Mouse (Mus musculus): ENCODE measurements around the gene Rpp14. TPM values are rescaled to one million over a fixed set of nuclear protein-coding genes. Genes with fewer than 3 reads are reported as not detected.
A peak's percentile ranks its signal among the peaks of the same experiment; 100 is the strongest.

Rpp14 gene
- polyA plus RNA-seq, 1 experiment from 2014 or later = 42.6 TPM

DNA sequence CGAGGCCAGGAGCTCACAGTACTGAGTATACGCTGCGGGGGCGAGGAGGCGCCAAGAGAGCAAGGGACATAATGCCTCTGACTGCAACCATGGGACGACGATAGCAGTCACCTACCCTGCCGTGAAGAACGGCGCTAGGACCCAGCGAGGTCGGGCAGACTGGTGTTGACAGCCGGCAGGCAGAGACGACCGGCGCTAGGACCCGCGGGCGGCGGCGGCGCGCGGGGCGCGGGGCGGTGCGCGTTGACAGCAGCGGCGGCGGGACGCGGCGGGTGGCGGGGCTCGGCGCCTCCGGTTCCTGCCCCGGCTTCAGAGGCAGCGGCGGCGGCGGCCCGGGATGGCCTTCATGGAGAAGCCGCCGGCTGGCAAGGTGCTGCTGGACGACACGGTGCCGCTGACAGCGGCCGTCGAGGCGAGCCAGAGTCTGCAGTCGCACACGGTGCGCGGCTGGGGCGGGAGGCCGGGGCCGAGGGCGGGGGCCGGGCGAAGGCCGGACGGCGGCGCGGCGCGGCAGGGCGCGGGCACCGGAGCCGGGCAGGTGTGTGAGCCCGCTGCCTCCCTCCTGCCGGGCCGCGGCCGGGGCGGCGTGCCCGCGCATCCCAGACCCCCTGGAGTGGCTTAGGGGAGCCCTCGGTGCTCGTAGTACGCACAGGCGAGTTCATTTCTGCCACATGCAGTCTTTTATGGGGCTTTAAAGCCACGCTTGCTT is 18.0 kb downstream of the Rpp14 start, which contains the start of gene Pxk:
Gene Pxk (plus strand): TSS at position 234 of the 709 bp plus-strand sequence.
- under 1% methylated on average over 82 of the region's 89 CpGs for WGBS

DNA sequence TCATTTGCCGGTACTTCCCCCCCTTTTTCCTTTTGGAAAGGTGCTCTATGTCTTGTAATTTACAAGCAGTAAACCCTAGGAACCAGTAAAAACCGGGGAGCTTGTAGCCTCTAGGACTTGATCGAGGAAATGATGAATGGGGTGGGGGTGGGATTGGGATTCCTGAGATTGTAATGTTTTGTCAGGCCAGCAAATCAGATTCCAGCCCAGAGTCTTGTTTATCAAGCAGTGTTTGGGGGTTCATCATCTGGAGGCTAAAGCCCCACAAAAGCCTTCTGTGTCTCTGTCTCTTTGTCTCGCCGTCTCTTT is 18.5 kb downstream of the Rpp14 start:
- ATAC-seq (ENCODE audit: insufficient number of reproducible peaks, low FRiP score) = no peak; the same call in 1 of the 2 replicates
- Histone ChIP-seq H3K27ac (ENCODE audit: poor library complexity, severe bottlenecking) (0 out of 2 replicates have a peak overlapping the region, but pooled peaks have one; percentile 63), H3K4me2 (peak overlapping the region; percentile 77), H3K9ac (peak overlapping the region; percentile 89), H3K36me3 (0 out of 2 replicates have a peak, but pooled peaks cover 3% of the 10 kb centered on the region), H3K9me3 (replicated peaks) (no peaks in the 10 kb centered on the region), H3K4me3 (peak overlapping the region; percentile 96), H3K27me3 (replicated peaks) (no peaks in the 10 kb centered on the region), H3K4me1 (replicated peaks) (peaks cover 24% of the 10 kb centered on the region)
- WGBS = 4% methylated on average over 5 of the region's 5 CpGs

More for the DNA sequence above, 18.0 kb downstream of the Rpp14 start, which contains the start of gene Pxk:
- Histone ChIP-seq H3K4me2 (peak within 1 kb of the TSS; percentile 77), H3K4me1 (replicated peaks) (peaks cover 22% of the 10 kb centered on the region), H3K36me3 (0 out of 2 replicates have a peak, but pooled peaks cover 3% of the 10 kb centered on the region), H3K4me3 (peak within 1 kb of the TSS; percentile 96), H3K9ac (peak within 1 kb of the TSS; percentile 89), H3K27me3 (replicated peaks) (no peaks in the 10 kb centered on the region), H3K9me3 (replicated peaks) (no peaks in the 10 kb centered on the region), H3K27ac (ENCODE audit: poor library complexity, severe bottlenecking) (peak within 1 kb of the TSS; percentile 63)
- ATAC-seq (ENCODE audit: insufficient number of reproducible peaks, low FRiP score) = peak; percentile 94

DNA sequence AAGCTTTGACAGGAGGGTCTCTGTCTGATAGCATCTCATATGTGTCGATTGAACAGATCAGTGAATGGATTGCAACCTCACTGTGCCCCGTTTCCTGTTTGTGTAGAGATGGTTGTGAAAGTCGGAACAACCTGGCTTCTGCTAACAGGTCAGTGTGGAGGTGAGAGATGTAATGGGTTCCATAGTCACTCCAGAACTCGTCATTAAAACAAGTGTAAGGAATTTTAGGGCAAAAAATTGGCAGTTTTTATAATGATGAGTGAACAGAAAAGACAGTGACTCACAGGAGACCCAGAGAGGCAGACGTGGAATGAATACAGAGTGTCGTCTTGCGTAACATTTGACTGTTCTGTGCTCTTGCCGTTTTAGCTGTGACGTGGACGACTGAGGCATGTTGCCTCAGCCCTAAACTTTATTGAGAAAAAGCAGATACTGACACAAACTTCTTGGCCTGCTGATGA is 19.4 kb downstream of the Rpp14 start:
- Histone ChIP-seq H3K4me1 (replicated peaks) (peaks cover 24% of the 10 kb centered on the region), H3K4me3 (no peak overlapping the region), H3K9ac (no peak overlapping the region), H3K9me3 (replicated peaks) (no peaks in the 10 kb centered on the region), H3K27ac (ENCODE audit: poor library complexity, severe bottlenecking) (no peak overlapping the region), H3K4me2 (peak overlapping the region; percentile 29; the same call in 1 of the 2 replicates), H3K27me3 (replicated peaks) (no peaks in the 10 kb centered on the region), H3K36me3 (0 out of 2 replicates have a peak, but pooled peaks cover 3% of the 10 kb centered on the region)
- no peak for ATAC-seq (ENCODE audit: insufficient number of reproducible peaks, low FRiP score)
- 60% methylated on average over 10 of the region's 10 CpGs for WGBS

DNA sequence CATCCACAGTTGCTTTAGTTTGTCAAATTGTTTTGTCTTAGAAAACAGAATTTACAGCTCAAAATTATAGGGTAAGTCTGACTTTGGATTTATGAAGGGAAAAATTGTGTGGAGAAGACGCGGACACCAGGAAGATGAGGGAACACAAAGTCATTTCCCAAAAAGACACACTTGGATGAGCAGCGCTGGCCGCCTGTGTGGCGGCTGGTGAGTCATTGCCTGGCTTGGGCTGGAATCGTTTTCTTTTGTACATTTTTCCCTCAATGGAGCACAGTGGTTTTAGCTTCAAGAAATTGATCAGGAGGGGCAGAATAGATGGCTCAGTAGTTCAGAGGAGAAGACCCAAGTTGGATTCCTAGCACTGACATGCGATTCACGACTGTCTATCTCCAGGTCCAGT is 21.7 kb downstream of the Rpp14 start:
- Histone ChIP-seq H3K27me3 (replicated peaks) (no peaks in the 10 kb centered on the region), H3K4me1 (replicated peaks) (peaks cover 20% of the 10 kb centered on the region), H3K9me3 (replicated peaks) (no peaks in the 10 kb centered on the region), H3K4me2 (no peak overlapping the region), H3K9ac (no peak overlapping the region), H3K27ac (ENCODE audit: poor library complexity, severe bottlenecking) (no peak overlapping the region), H3K4me3 (no peak overlapping the region), H3K36me3 (0 out of 2 replicates have a peak, but pooled peaks cover 3% of the 10 kb centered on the region)
- 88% methylated on average over 8 of the region's 8 CpGs for WGBS
- ATAC-seq (ENCODE audit: insufficient number of reproducible peaks, low FRiP score) = no peak

DNA sequence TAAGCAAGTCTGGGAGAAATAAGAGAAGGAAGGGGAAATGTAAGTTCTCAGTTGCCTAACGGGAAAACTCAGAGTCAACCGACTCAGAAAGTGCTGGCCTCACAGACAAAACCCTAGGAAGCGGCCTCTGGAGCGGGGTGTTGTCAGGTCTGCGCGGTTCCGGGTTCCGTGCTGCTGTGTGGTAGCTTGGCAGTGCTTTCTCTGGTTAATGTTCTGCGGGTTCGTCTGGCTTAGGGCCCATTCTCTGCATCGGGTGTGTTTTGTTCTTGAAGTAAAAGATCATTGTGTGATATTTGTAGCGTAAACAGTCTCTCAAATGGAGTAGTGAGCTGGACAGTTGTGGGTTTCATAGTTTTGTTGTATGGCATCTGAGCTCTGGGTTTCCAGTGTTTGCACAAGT is 22.5 kb downstream of the Rpp14 start:
- no peak for ATAC-seq (ENCODE audit: insufficient number of reproducible peaks, low FRiP score)
- H3K4me2 ChIP-seq = no peak overlapping the region
- no peaks in the 10 kb centered on the region for H3K9me3 ChIP-seq (replicated peaks)
- no peaks in the 10 kb centered on the region for H3K27me3 ChIP-seq (replicated peaks)
- H3K4me3 ChIP-seq = no peak overlapping the region
- 88% methylated on average over 12 of the region's 12 CpGs for WGBS
- H3K36me3 ChIP-seq = 0 out of 2 replicates have a peak, but pooled peaks cover 5% of the 10 kb centered on the region
- no peak overlapping the region for H3K27ac ChIP-seq (ENCODE audit: poor library complexity, severe bottlenecking)
- peaks cover 18% of the 10 kb centered on the region for H3K4me1 ChIP-seq (replicated peaks)
- H3K9ac ChIP-seq = no peak overlapping the region

DNA sequence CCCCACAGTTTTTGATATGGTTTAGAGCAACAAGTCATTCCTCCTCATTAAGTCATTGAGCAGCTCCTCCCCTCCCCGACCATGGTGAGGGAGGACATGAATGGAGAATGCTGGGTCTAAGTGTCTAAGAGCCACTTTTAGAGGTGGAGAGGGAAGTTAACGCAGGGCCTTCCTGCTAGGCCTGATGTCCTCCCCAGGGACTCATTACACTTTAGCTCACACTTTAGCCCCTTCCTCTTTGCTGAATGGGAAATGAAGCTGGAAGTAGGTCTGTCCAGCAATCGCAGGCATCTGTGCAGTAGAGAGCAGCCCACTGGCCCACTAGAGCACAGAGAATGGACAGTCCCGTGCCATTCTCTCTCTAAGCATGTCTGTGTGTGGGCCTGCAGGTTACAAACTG is 27.9 kb downstream of the Rpp14 start:
- Histone ChIP-seq H3K4me3 (no peak overlapping the region), H3K9me3 (replicated peaks) (no peaks in the 10 kb centered on the region), H3K4me2 (no peak overlapping the region), H3K9ac (no peak overlapping the region), H3K4me1 (replicated peaks) (peaks cover 11% of the 10 kb centered on the region), H3K27ac (ENCODE audit: poor library complexity, severe bottlenecking) (no peak overlapping the region), H3K36me3 (0 out of 2 replicates have a peak, but pooled peaks cover 2% of the 10 kb centered on the region), H3K27me3 (replicated peaks) (no peaks in the 10 kb centered on the region)
- ATAC-seq (ENCODE audit: insufficient number of reproducible peaks, low FRiP score) = no peak
- 77% methylated on average over 4 of the region's 4 CpGs for WGBS

DNA sequence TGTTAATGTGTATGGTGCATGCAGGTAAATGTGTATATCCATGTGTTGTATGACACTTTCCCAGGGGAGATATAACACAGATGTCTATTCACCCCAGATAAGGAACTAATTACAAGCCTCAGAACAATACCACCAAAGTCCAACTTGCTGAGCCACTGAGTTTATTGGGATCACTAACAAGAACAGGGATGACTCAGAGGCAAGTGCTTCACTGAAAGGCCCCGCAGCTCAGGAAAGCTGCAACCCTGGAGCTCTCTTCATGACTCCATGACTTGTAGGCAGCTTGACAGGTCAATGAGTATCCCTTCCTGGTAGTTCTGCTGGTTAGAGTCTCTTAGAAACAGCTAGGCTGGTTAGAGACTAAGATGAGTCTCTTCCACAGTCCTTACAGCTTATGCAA is 28.8 kb downstream of the Rpp14 start:
- H3K9me3 ChIP-seq (replicated peaks) = no peaks in the 10 kb centered on the region
- no peaks in the 10 kb centered on the region for H3K27me3 ChIP-seq (replicated peaks)
- H3K9ac ChIP-seq = no peak overlapping the region
- no peak overlapping the region for H3K27ac ChIP-seq (ENCODE audit: poor library complexity, severe bottlenecking)
- H3K4me1 ChIP-seq (replicated peaks) = peaks cover 8% of the 10 kb centered on the region
- 0 out of 2 replicates have a peak, but pooled peaks cover 2% of the 10 kb centered on the region for H3K36me3 ChIP-seq
- H3K4me2 ChIP-seq = no peak overlapping the region
- no peak for ATAC-seq (ENCODE audit: insufficient number of reproducible peaks, low FRiP score)
- no peak overlapping the region for H3K4me3 ChIP-seq
- WGBS = 76% methylated on average over 1 of the region's 1 CpGs

DNA sequence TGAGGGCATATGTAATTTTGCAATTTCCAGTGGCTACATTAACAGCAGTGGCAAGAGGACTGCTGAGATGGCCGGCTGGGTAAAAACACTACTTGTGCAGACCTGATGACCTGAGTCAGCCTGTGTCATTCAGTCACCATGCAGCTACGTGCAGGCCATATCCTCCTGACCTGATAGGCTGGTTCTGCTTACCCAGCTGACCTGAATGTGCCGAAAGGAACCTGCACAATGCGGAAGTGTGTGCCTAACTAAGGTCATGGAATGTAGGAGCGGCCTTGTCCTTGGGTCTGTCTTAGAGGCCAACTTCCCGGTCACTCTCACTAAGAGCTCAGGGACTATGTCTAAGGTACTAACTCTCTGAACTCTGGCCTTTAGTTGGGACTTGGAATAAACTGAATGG is 31.4 kb downstream of the Rpp14 start:
- Histone ChIP-seq H3K4me1 (replicated peaks) (peaks cover 15% of the 10 kb centered on the region), H3K27me3 (replicated peaks) (no peaks in the 10 kb centered on the region), H3K9ac (no peak overlapping the region), H3K36me3 (0 out of 2 replicates have a peak, but pooled peaks cover 2% of the 10 kb centered on the region), H3K27ac (ENCODE audit: poor library complexity, severe bottlenecking) (peak overlapping the region; percentile 29; the same call in 1 of the 2 replicates), H3K4me2 (no peak overlapping the region), H3K4me3 (no peak overlapping the region), H3K9me3 (replicated peaks) (no peaks in the 10 kb centered on the region)
- 48% methylated on average over 6 of the region's 6 CpGs for WGBS
- ATAC-seq (ENCODE audit: insufficient number of reproducible peaks, low FRiP score) = peak; percentile 36; the same call in 1 of the 2 replicates

DNA sequence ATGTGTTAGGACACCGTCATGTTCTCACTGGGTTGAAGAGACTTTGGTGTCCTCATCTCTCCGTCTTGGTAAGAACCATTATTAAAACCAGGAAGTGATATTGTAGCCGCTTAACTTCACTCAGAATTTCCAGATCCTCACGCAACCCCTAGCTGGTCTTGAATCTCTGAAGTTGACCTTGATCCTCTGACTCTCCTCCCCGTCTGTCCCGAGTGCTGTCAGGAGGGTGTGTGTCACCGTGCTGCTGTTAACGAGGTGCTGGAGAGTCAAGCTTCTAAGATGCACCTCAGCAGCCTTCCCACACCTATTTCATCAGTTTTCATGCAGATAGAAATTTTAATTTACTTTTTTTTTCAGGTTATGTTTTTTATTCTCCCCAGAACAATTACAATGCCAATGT is 31.9 kb downstream of the Rpp14 start:
- Histone ChIP-seq H3K9ac (no peak overlapping the region), H3K36me3 (0 out of 2 replicates have a peak, but pooled peaks cover 2% of the 10 kb centered on the region), H3K9me3 (replicated peaks) (no peaks in the 10 kb centered on the region), H3K27ac (ENCODE audit: poor library complexity, severe bottlenecking) (no peak overlapping the region), H3K4me1 (replicated peaks) (peaks cover 15% of the 10 kb centered on the region), H3K27me3 (replicated peaks) (no peaks in the 10 kb centered on the region), H3K4me2 (no peak overlapping the region), H3K4me3 (no peak overlapping the region)
- no peak for ATAC-seq (ENCODE audit: insufficient number of reproducible peaks, low FRiP score)
- 64% methylated on average over 8 of the region's 8 CpGs for WGBS

DNA sequence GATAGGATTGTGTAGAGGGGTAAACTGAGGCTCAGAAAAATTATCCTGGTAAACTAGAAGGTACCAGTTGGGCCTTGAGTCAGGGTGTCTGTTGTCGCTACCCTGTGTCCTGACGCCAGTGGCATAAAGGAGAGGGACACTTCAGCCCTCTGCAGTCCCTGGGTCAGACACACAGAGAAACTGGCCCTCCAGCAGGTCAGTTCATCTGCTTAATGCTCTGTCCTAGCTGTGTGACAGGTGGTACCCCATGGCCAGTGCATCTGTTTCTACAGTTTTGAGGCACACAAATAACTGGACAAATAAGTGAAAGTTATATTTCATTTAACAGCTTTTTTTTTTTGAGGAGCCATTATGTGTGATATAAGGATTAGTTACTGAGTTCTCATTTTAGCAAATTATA is 33.4 kb downstream of the Rpp14 start:
- no peak for ATAC-seq (ENCODE audit: insufficient number of reproducible peaks, low FRiP score)

DNA sequence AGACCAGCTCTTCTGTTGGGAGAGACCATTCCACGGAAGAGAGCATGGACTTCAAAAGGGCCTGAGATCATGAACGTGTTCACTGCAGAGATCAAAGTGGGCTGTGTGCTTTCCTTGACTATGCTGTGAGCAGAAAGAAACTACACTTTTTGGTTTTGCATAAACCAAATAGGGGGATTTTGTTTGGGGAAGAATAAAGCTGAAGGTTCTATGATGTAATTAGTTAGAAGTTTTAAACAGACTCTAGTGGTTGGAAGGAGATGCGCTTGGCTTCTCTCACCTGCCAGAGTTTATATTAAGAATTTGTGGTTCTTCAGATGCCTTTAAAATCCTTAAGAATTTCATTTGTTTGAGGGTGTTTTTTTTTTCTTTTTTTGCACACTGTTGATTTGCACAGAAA is 34.1 kb downstream of the Rpp14 start:
- H3K9ac ChIP-seq = no peak overlapping the region
- no peaks in the 10 kb centered on the region for H3K9me3 ChIP-seq (replicated peaks)
- no peak for ATAC-seq (ENCODE audit: insufficient number of reproducible peaks, low FRiP score)
- WGBS = 71% methylated on average over 3 of the region's 3 CpGs
- no peak overlapping the region for H3K4me3 ChIP-seq
- H3K4me2 ChIP-seq = no peak overlapping the region
- H3K36me3 ChIP-seq = no peaks in the 10 kb centered on the region
- H3K4me1 ChIP-seq (replicated peaks) = peaks cover 15% of the 10 kb centered on the region
- H3K27ac ChIP-seq (ENCODE audit: poor library complexity, severe bottlenecking) = no peak overlapping the region
- no peaks in the 10 kb centered on the region for H3K27me3 ChIP-seq (replicated peaks)

More for the DNA sequence above, 33.4 kb downstream of the Rpp14 start:
- Histone ChIP-seq H3K4me1 (replicated peaks) (peaks cover 15% of the 10 kb centered on the region), H3K4me2 (no peak overlapping the region), H3K9ac (no peak overlapping the region), H3K36me3 (no peaks in the 10 kb centered on the region), H3K27me3 (replicated peaks) (no peaks in the 10 kb centered on the region), H3K4me3 (no peak overlapping the region), H3K9me3 (replicated peaks) (no peaks in the 10 kb centered on the region), H3K27ac (ENCODE audit: poor library complexity, severe bottlenecking) (no peak overlapping the region)
- WGBS = 91% methylated on average over 2 of the region's 2 CpGs
